Mouse (Mus musculus): ENCODE measurements at regions not wholly inside any gene's neighbourhood (a gene's known extent, or its start where the extent isn't known, plus 50 kb on each side); places are given as distances from the start of the nearest gene placed in this dataset.

- Histone ChIP-seq H3K27ac (no peak overlapping the region), H3K27me3 (replicated peaks) (no peaks in the 10 kb centered on the region), H3K4me2 (replicated peaks) (no peak overlapping the region), H3K4me3 (no peak overlapping the region), H3K9ac (no peak overlapping the region), H3K36me3 (no peaks in the 10 kb centered on the region), H3K9me3 (no peaks in the 10 kb centered on the region), H3K4me1 (no peaks in the 10 kb centered on the region)
- no peak for ATAC-seq (ENCODE audit: low FRiP score, low read depth)
- 82% methylated on average over 5 of the region's 5 CpGs for WGBS
Measured at GRCm38 (mm10) chr6:53126776-53127175, 58.3 kb upstream of the Jazf1 start.

GRCm38 (mm10) chr6:53124800-53125450 is 56.5 kb upstream of the Jazf1 start:
- 84% methylated on average over 17 of the region's 17 CpGs for WGBS
- H3K27me3 ChIP-seq (replicated peaks) = no peaks in the 10 kb centered on the region
- no peak overlapping the region for H3K4me2 ChIP-seq (replicated peaks)
- no peak overlapping the region for H3K27ac ChIP-seq
- H3K9me3 ChIP-seq = no peaks in the 10 kb centered on the region
- H3K36me3 ChIP-seq = no peaks in the 10 kb centered on the region
- H3K4me1 ChIP-seq = no peaks in the 10 kb centered on the region
- ATAC-seq (ENCODE audit: low FRiP score, low read depth) = no peak
- no peak overlapping the region for H3K4me3 ChIP-seq
- no peak overlapping the region for H3K9ac ChIP-seq

GRCm38 (mm10) chr6:53120385-53120784 is 52.0 kb upstream of the Jazf1 start:
- H3K36me3 ChIP-seq = no peaks in the 10 kb centered on the region
- H3K27me3 ChIP-seq (replicated peaks) = no peaks in the 10 kb centered on the region
- H3K27ac ChIP-seq = no peak overlapping the region
- no peak overlapping the region for H3K9ac ChIP-seq
- no peaks in the 10 kb centered on the region for H3K9me3 ChIP-seq
- no peak for ATAC-seq (ENCODE audit: low FRiP score, low read depth)
- WGBS = 93% methylated on average over 5 of the region's 5 CpGs
- no peak overlapping the region for H3K4me2 ChIP-seq (replicated peaks)
- no peaks in the 10 kb centered on the region for H3K4me1 ChIP-seq
- H3K4me3 ChIP-seq = no peak overlapping the region
